Mouse (Mus musculus) kidney, adult 11 months (tissue): ENCODE measurements around the gene Foxred2.

Source experiments
- DNase-seq: peaks from one replicate; pipeline ENCODE4 v3.0.0; 2022

Gene Foxred2

DNA sequence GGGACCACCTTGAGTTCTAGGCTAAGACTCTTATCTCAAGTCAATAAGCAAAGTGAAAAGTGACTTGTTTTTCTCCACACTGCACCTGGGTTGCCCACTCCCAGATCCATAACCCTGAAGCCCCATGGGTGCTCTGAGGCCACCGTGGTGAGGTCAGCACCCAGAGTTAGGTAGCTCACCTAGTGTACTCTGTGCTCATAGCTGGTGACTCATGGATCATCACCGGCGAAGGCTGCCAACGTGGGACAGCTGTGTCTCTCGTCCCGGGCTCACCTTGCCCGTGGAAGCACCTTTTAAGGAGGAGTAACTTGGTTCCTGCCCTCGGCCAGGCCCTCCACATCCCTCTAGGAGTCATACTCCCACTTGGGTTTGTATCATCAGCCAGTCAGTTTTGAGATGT is 43.5 kb downstream of the Foxred2 start:
- DNase-seq: no peak

DNA sequence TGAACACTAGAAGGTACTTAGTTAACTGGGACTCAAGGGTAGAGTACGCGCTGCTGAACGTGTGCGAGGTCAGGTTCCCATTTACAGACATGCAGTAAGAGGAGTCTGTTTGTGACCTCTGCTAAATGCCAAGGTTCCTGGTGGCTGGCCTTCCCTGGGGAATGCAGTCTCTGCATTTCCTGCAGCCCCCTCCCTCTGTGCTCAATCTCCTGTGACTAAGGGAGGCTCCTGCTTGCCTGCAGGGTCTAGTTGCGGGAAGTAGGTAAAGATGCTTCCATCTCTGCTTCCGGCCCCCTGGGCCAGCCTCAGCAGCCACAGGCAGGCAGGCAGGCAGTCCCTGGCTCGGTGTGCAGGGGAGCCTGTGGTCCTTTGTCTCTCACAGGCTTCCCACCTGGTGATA is 43.9 kb downstream of the Foxred2 start:
- no peak for DNase-seq

GRCm38 (mm10) chr15:77912048-77912447 is 44.5 kb downstream of the Foxred2 start:
- DNase-seq: peak; percentile 62

DNA sequence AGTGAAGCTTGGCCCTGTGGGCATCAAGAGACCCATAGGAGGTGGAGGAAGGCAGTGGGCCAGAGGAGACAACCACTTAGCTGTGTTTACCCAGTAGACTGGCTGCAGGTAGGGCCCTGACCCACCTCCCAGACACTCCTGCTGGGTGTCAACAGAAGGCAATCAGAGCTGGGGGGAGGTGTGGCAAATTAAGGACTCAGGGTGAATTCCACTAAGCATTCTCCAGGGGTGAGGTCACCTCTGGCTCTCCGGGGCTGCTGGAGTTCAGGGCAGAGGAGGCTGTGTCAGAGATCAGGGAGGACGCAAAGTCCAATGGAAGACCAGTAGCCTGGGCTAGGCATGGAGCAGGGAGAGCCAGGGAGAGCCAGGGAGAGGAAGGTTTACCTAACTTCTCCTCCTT is 45.5 kb downstream of the Foxred2 start:
- DNase-seq: peak; percentile 93

GRCm38 (mm10) chr15:77907646-77908518 is 48.6 kb downstream of the Foxred2 start:
- DNase-seq: peak; percentile 73

DNA sequence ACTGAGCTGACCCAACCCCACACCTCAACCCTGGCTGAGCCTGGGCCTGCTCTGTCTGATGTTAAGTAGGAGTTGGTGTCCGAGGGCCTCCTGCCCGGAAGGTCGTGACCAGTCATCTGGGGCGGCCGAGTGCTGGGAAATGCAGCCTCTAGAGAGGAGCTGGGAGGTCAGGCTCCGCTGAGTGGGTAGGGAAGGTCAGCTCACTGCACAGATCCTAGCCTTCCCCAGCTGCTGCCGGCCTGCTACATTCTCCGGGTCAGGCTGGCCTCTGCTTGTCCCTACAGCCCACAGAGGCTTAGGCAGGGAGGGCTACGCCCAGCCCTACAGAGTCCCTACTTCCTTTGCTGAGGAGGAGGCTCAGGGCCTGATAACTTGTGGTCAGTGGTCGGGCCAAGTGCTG is 50.0 kb downstream of the Foxred2 start:
- DNase-seq: peak; percentile 54

GRCm38 (mm10) chr15:77906081-77906480 is 50.4 kb downstream of the Foxred2 start:
- no peak for DNase-seq

DNA sequence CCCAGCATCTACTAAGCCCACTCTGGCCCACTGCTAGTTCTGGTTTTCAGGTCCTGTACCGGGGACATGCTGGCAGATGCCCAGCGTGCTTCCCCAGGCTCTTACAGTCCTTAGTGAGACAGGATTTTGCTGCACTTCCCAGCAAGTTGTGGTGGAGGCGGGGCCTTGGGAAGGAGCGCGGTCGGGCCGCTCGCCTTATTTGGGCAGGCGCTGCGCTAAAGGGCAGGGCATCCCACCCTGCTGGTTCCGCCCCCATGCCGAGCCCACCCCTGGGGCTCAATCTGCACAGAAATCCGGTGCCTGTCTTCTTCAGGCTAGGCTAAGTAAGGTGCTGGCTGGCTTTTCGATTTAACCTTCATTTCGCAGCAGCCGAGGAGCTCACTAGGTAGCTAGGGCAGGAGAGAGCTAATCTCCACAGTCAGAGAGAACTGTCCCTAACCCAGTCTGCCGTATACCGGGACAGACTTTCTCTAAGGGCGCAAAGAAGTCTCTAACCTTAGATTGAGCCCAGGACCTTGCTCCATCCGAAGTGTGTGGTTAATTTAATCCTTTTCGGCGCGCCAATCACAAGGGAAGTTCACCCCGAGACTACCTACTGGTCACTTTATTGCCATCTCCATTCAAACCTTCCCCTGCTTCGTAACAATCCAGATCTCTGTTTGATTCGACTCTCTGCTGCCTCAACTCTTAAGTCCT is 51.1 kb downstream of the Foxred2 start:
- peak; percentile 82 for DNase-seq

DNA sequence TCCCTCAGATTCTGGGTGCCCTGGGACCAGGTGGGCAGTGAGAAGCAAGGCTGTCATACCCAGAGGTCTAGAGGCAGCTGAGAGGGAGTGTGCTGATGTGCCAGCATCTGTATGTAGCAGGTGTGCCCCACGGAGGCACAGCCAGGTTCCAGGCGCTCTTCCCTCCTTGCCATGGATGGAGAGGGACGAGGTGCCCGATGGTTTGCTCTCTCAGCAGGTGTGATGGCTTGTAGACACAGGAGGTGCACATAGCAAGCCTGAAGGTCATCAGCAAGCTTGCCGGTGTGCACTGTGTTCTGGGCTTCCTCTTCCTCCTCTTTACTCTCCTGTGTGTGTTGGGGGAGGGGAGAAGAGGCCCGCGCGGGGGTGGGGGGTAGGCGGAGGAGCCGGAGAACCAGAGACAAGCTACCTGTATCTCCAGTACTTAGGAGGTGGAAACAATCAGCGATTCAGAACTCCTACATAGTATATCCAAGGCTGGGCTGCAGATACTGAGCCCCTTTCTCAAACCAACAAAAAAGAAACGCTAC is 52.1 kb downstream of the Foxred2 start:
- no peak for DNase-seq

DNA sequence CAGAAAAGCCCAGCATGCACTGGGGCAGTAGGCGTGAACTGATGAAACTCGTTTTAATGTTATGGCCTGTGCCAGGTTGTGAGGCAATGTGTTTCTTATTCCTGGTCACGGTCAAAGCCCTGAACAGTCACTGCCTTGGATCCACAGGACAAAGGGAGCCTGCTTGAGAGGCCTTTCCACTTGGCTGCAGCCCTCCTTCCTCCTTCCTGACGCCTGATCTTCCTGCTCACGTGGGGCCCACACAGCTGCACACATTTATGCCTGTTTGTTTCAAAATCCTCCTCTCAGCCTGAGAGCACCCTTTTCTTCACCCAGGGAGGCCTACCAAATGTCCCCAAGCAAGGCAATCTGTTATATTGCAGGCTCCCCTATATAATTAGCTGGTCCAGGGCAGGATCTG is 53.3 kb downstream of the Foxred2 start:
- peak; percentile 68 for DNase-seq

DNA sequence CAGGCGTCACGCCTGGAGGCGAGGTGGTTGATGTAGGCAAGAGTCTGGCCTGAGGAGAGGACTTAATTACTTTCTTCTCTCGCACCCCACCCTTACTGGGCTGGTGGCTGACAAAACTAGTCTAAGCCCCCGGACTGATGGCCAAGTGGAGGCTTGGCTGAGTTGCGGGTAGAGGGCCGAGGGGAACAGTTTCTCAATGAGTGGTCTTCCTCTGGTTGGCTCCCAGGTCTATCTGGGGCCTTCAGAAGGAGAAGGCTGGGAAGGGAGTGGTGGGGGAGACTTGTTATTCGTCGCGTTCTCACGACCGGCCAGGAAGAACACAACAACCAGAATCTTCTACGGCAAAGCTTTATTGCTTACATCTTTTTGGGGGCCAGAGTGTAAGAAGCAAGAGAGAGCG is 61.6 kb downstream of the Foxred2 start:
- DNase-seq: no peak

DNA sequence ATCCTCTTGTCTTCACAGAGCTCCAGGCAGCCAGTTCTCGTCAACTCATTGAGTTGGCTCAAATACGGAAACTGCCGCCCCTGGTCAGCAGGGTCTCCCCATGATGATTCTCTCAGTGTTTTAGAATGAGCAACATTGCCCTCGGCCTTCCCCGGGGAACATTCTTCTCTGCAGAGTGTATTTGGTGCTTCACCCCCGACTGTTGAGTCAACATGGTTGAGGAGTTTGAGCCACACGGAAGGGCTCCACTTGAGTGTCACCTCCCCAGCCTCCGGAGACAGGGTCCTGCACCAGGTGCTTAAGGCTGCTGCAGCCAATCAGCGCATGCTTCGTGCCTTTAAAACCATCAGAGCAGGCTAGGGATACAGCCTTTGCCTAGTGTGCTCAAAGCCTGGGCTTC is 63.2 kb downstream of the Foxred2 start:
- DNase-seq: no peak

DNA sequence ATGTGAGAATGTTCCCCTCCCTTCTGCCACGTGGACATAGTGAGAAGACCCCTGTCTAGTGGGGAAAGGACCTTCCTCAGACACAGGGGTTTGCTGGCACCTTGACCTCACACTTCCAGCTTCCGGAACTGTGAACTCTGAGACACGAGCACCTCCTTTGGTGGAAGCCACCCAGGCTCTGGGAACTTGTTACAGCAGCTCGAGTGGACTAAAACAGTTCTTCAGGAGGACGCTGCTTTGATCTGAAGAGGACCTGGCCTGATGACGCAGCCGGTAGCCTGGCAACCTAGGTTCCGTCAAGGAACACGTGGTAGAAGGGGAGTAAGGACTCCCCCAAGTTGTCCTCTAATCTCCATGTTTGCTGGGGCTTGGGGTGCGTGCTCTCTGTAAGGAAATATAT is 64.1 kb downstream of the Foxred2 start:
- no peak for DNase-seq

DNA sequence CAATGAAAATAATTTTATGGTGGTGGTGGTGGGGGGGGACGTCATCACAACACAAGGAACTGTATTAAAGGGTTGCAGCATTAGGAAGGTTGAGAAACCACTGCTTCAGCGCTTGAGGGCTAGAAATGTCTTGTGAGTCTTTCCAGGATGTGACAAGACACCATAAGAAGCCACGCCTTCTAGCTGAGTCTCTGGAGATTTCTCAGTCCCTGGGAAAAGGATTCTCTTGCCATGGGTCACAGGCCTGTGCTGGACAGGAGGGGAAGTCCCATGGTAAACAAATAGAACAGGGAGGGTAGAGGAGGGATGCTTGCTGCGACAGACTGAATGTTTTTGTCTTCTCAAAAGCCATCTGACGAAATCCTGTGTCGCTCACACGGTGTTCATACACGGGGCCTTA is 64.8 kb downstream of the Foxred2 start:
- no peak for DNase-seq
